Mouse (Mus musculus) heart, embryonic 16.5 days (tissue): ENCODE data around the gene Rab3a. TPM values are rescaled to one million over a fixed set of nuclear protein-coding genes. Genes with fewer than 3 reads are reported as not detected.

ENCODE experiments used
- ATAC-seq: fragments of 200-750 bp; cut with Nextera tagmentation; replicated peaks from 2 replicates; pipeline ENCODE4 v1.8.0; 2017; ENCODE audit warnings: moderate number of reproducible peaks; ENCODE audit not compliant: insufficient read depth, low FRiP score; ENCODE audit errors: extremely low read depth
- H3K27ac ChIP-seq: fragments of 300-500 bp; sonication (generic); 2 replicates; pipeline ENCODE4 v1.5.1; 2014; ENCODE audit warnings: mild to moderate bottlenecking, low read length, control low read depth, moderate library complexity
- H3K27me3 ChIP-seq: fragments of 300-500 bp; sonication (generic); 2 replicates; pipeline ENCODE4 v1.6.1; 2014; ENCODE audit warnings: low read length, mixed read lengths; ENCODE audit not compliant: control insufficient read depth, insufficient read depth
- H3K36me3 ChIP-seq: fragments of 300-500 bp; sonication (generic); 2 replicates; pipeline ENCODE4 v1.6.1; 2014; ENCODE audit not compliant: control insufficient read depth, insufficient read depth
- H3K4me1 ChIP-seq: fragments of 300-500 bp; sonication (generic); 2 replicates; pipeline ENCODE4 v1.6.1; 2014; ENCODE audit warnings: low read length, mixed read lengths; ENCODE audit not compliant: control insufficient read depth, insufficient read depth
- H3K4me2 ChIP-seq: fragments of 300-500 bp; sonication (generic); 2 replicates; pipeline ENCODE4 v1.6.1; 2014; ENCODE audit warnings: low read depth, mild to moderate bottlenecking, control low read depth, low read length
- H3K4me3 ChIP-seq: fragments of 300-500 bp; sonication (generic); 2 replicates; pipeline ENCODE4 v1.5.1; 2014; ENCODE audit warnings: mild to moderate bottlenecking, control low read depth, low read length
- H3K9ac ChIP-seq: fragments of 300-500 bp; sonication (generic); 2 replicates; pipeline ENCODE4 v1.6.1; 2014; ENCODE audit warnings: low read length, control low read depth
- H3K9me3 ChIP-seq: fragments of 300-500 bp; sonication (generic); replicated peaks from 2 replicates; pipeline ENCODE4 v1.6.1; 2016; ENCODE audit warnings: low read length; ENCODE audit not compliant: control insufficient read depth
- WGBS: fragments of 180-500 bp; shearing (Covaris S2); extraction: QIAGEN DNeasy Blood & Tissue Kit; methylation state at CpG from one replicate; pipeline ENCODE4 v1.1.7; 2014; 5-methylcytosine and 5-hydroxymethylcytosine counted together
- polyA plus RNA-seq: library from polyadenylated mRNA; unstranded; fragments of >200 nt; fragmentation: Nextera tagmentation; extraction: Ambion mirVana; gene quantifications from 2 replicates; pipeline ENCODE4 v1.2.1, GENCODE M21; 2015

Rab3a gene
- polyA plus RNA-seq, 1 experiment from 2014 or later = 30.0 TPM

GRCm38 (mm10) chr8:70797081-70798070, 42.9 kb downstream of the Rab3a start:
- peaks cover 29% of the 10 kb centered on the region for H3K27me3 ChIP-seq

GRCm38 (mm10) chr8:70798281-70798680, 43.8 kb downstream of the Rab3a start:
- peak overlapping the region; percentile 67; the same call in 1 of the 2 replicates for H3K9ac ChIP-seq
- H3K27me3 ChIP-seq = peaks cover 30% of the 10 kb centered on the region

More at GRCm38 (mm10) chr8:70797081-70798070, 42.9 kb downstream of the Rab3a start:
- Histone ChIP-seq H3K27ac (0 out of 2 replicates have a peak overlapping the region, but pooled peaks have one; percentile 35), H3K4me3 (peak overlapping the region; percentile 63), H3K4me2 (peak overlapping the region; percentile 82), H3K4me1 (peaks cover 16% of the 10 kb centered on the region), H3K9me3 (no peaks in the 10 kb centered on the region), H3K36me3 (no peaks in the 10 kb centered on the region), H3K9ac (peak overlapping the region; percentile 67)
- peak; percentile 77 for ATAC-seq
- WGBS = under 1% methylated on average over 57 of the region's 57 CpGs

GRCm38 (mm10) chr8:70800648-70801047, 46.2 kb downstream of the Rab3a start:
- Histone ChIP-seq H3K27me3 (peaks cover 36% of the 10 kb centered on the region), H3K4me2 (no peak overlapping the region), H3K9me3 (no peaks in the 10 kb centered on the region), H3K27ac (no peak overlapping the region), H3K9ac (no peak overlapping the region), H3K4me1 (peaks cover 22% of the 10 kb centered on the region), H3K36me3 (no peaks in the 10 kb centered on the region), H3K4me3 (no peak overlapping the region)
- WGBS = 55% methylated on average over 10 of the region's 10 CpGs
- ATAC-seq = no peak

More at GRCm38 (mm10) chr8:70798281-70798680, 43.8 kb downstream of the Rab3a start:
- no peak overlapping the region for H3K27ac ChIP-seq
- ATAC-seq = no peak
- 15% methylated on average over 15 of the region's 15 CpGs for WGBS
- peak overlapping the region; percentile 82 for H3K4me2 ChIP-seq
- H3K36me3 ChIP-seq = no peaks in the 10 kb centered on the region
- H3K9me3 ChIP-seq = no peaks in the 10 kb centered on the region
- peaks cover 11% of the 10 kb centered on the region for H3K4me1 ChIP-seq
- H3K4me3 ChIP-seq = peak overlapping the region; percentile 63; the same call in 1 of the 2 replicates

- H3K4me3 ChIP-seq = no peak overlapping the region
- no peak overlapping the region for H3K4me2 ChIP-seq
- no peaks in the 10 kb centered on the region for H3K9me3 ChIP-seq
- H3K4me1 ChIP-seq = peaks cover 22% of the 10 kb centered on the region
- WGBS = 17% methylated on average over 15 of the region's 15 CpGs
- no peak for ATAC-seq
- H3K27me3 ChIP-seq = peaks cover 38% of the 10 kb centered on the region
- H3K9ac ChIP-seq = no peak overlapping the region
- no peaks in the 10 kb centered on the region for H3K36me3 ChIP-seq
- no peak overlapping the region for H3K27ac ChIP-seq
Measured at GRCm38 (mm10) chr8:70801156-70801555, 46.7 kb downstream of the Rab3a start.

GRCm38 (mm10) chr8:70801830-70802229, 47.4 kb downstream of the Rab3a start:
- peaks cover 38% of the 10 kb centered on the region for H3K27me3 ChIP-seq
- H3K9me3 ChIP-seq = no peaks in the 10 kb centered on the region
- H3K9ac ChIP-seq = no peak overlapping the region
- H3K4me1 ChIP-seq = peaks cover 18% of the 10 kb centered on the region
- H3K36me3 ChIP-seq = no peaks in the 10 kb centered on the region
- H3K4me3 ChIP-seq = no peak overlapping the region
- no peak for ATAC-seq
- no peak overlapping the region for H3K27ac ChIP-seq
- 82% methylated on average over 1 of the region's 1 CpGs for WGBS
- H3K4me2 ChIP-seq = no peak overlapping the region

GRCm38 (mm10) chr8:70802786-70803510, 48.5 kb downstream of the Rab3a start:
- peaks cover 14% of the 10 kb centered on the region for H3K4me1 ChIP-seq
- no peak overlapping the region for H3K27ac ChIP-seq
- H3K9ac ChIP-seq = no peak overlapping the region
- WGBS = 66% methylated on average over 11 of the region's 11 CpGs
- peaks cover 37% of the 10 kb centered on the region for H3K27me3 ChIP-seq
- H3K4me3 ChIP-seq = no peak overlapping the region
- H3K36me3 ChIP-seq = no peaks in the 10 kb centered on the region
- H3K9me3 ChIP-seq = no peaks in the 10 kb centered on the region
- ATAC-seq = no peak
- no peak overlapping the region for H3K4me2 ChIP-seq

GRCm38 (mm10) chr8:70803761-70804480, 49.4 kb downstream of the Rab3a start:
- Histone ChIP-seq H3K4me2 (peak overlapping the region; percentile 87), H3K36me3 (no peaks in the 10 kb centered on the region), H3K9ac (peak overlapping the region; percentile 61), H3K27me3 (peaks cover 28% of the 10 kb centered on the region), H3K27ac (no peak overlapping the region), H3K4me3 (peak overlapping the region; percentile 54), H3K4me1 (peaks cover 11% of the 10 kb centered on the region), H3K9me3 (no peaks in the 10 kb centered on the region)
- WGBS = 2% methylated on average over 46 of the region's 47 CpGs
- 0 out of 2 replicates have a peak, but pooled peaks have one; percentile 11 for ATAC-seq

GRCm38 (mm10) chr8:70804481-70805206, 50.2 kb downstream of the Rab3a start, which contains the start of gene Mast3:
TSS of gene Mast3 (minus strand) at chr8:70805054.
- Histone ChIP-seq H3K27ac (no peak within 1 kb of the TSS), H3K4me3 (peak within 1 kb of the TSS; percentile 54), H3K4me2 (peak within 1 kb of the TSS; percentile 87), H3K4me1 (peaks cover 11% of the 10 kb centered on the region), H3K36me3 (no peaks in the 10 kb centered on the region), H3K9ac (peak within 1 kb of the TSS; percentile 61), H3K27me3 (peaks cover 21% of the 10 kb centered on the region), H3K9me3 (no peaks in the 10 kb centered on the region)
- peak; percentile 83 for ATAC-seq
- WGBS = 1% methylated on average over 45 of the region's 45 CpGs
